Mouse (Mus musculus) brain, embryonic 14.5 days (tissue): ENCODE data around the gene Gm21913. TPM values are rescaled to one million over a fixed set of nuclear protein-coding genes. Genes with fewer than 3 reads are reported as not detected.
"Not testable (repeated sequence)": the region's sequence is repeated elsewhere in the genome, so short reads cannot be mapped to it uniquely, and the experiment has no call there.

Source experiments
- DNase-seq: peaks from one replicate; pipeline ENCODE4 v3.0.0-alpha.2; 2011; ENCODE audit warnings: low read depth
- polyA plus RNA-seq: library from polyadenylated mRNA; depleted of rRNA; stranded (reverse); fragments of >200 nt; gene quantifications from 2 replicates; pipeline ENCODE4 v1.2.3, GENCODE M21; 2012; rRNA removed

The Gm21913 gene
- not detected in 2 replicates for polyA plus RNA-seq

GRCm38 (mm10) chrY:74623596-74623995 lies at the start of gene Gm21913:
Gene Gm21913 (plus strand): TSS chrY:74623896.
- DNase-seq, result not testable (repeated sequence)

Other genes starting within 250 kb of the Gm21913 start
- gene Gm29110, start 153.4 kb upstream of the Gm21913 start, polyA plus RNA-seq, result not detected in 2 replicates